Mouse (Mus musculus) lung, postnatal 25 days (tissue): ENCODE measurements at regions not wholly inside any gene's neighbourhood (a gene's known extent, or its start where the extent isn't known, plus 50 kb on each side); places are given as distances from the start of the nearest gene placed in this dataset.

ENCODE experiments used
- DNase-seq: peaks from one replicate; pipeline ENCODE4 v3.0.0; 2022; ENCODE audit warnings: low spot score

DNA sequence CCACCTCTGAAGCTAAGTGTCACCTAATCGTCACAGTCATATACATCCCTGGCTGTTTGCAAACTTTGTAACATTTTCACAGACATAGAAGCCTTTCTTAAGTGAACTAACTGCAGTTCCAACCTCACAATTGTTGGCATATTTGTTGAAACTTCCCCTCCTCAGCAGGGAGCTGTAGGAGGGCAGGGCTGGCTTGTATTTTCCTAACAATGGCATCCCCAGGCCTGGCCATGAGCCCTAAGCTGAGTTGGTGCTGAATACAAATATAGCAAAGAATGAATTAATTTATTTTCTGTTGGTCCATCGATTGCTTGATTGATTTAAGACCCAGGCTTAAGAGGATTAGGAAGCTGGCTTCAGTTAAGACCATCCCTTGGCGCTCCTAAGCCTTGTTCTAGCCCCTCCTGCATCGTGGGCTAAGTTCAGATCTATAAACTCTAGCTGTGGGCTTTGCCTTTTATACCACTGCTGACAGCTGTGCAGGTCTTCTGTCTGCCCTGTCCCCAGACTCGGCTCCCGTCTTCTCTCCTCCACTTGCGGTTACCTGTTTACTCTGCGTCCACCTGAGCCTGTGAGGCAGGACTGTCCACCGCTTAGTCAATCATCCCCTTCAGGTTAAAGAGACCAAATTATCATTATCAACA, 269.8 kb downstream of the Hlx start:
- DNase-seq = no peak

DNA sequence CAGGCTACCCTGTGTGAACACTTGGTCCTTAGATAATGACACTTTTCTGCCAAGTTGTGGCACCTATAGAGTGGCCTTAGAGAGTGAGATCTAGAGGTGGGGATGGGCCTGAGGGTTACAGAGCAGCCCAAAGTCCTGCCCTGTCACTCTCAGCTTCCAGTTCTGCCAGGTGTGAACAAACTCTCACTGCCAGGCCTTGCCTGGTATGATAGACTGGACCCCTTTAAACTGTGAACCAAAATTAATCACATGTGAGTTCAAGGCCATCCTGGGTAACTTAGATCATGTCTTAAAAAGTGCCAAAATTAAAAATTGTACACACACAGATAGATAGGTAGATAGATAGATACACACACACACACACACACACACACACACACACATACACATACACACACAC, 271.0 kb downstream of the Hlx start:
- no peak for DNase-seq

DNA sequence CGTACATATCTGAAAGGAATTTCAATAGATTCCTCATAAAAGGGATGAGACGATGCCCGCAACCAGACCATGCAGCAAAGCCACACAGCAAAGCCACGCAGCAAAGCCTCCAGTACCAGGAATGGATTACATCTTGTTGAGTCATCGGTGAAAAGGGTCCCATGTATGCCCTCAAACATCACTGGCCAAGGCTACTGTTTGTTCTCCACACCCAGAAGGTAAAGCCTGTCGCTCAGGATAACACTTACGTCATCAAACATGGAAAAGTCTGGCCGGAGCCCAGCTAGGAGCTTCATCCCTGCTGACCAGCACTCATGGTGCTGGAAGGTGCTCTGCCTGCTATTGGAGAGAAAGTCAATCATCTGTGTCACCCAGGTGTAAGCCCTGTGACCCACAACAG, 275.7 kb downstream of the Hlx start:
- DNase-seq = no peak

DNA sequence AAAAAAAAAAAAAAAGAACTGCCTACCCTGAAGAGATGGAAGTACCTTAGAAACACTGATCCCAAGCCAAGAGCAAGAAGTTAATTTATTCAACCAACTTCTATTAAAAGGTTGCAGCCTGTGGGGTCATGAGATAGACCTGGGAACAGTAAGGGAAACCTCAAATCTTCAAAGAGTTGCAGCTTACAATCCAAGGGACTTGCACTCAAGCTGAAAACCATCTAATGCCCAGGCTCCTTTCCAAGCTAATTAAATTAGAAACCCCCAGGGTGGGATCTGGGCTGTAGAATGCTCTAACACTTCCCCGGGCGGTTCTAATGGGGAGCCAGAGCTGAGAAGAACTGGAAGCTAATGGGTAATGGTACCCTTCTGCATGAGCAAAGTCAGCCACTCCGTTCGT, 278.0 kb downstream of the Hlx start:
- DNase-seq = no peak

DNA sequence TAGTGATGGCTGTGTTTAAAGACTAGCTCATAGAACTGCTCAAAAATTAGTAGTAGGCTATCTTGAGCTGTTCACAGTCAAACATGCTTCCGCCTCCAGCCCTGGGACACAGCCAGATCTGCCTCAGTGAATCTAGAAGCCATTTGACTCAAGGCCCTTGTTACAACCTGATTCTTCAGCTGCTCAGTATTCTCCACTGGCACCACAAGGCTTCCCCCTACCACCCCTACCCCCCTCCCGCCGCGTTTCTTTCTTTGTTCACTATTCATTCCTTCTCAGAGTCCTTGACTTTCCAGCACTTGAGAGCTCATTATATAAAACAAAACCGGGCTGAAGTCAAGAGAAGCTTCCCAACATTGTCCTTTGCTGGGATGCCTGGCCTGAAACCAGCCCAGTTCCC, 278.7 kb downstream of the Hlx start:
- no peak for DNase-seq

DNA sequence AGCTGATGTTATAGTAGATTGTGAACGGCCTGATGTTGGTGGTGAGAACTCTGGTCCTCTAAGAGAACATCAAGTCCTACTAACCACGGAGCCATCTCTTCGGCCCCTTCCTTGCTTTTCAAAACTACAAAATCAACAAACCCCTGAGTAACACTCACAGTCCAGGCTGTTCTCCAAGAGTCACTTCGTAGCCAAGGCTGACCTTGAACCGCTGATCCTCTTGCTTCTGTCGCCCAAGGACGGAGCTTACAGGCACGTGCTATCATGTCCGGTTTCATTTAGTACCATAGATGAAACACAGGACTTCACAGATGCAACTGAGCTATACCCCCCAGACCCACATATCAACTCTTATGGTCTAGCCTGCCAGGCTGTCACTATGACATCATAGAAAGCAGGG, 279.4 kb downstream of the Hlx start:
- DNase-seq = no peak

DNA sequence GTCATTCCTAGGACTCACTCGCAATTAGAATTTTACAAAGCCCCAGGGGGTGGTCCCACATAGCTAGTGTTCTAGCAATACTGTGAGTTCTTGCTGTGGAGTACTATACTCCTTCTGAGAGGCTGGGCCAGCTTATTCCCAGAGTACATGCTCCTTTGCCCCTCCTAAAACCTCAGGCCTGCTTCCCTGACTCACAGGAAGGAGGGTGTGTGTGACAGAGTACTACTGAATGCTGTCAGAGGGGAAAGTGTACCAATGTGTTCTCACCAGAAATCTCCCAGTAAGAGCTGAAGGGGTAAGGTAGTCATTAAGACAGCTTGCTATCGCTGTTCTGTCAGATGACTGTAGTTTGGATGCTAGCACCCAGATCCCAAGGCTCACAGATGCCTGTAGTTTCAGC, 280.7 kb downstream of the Hlx start:
- no peak for DNase-seq

DNA sequence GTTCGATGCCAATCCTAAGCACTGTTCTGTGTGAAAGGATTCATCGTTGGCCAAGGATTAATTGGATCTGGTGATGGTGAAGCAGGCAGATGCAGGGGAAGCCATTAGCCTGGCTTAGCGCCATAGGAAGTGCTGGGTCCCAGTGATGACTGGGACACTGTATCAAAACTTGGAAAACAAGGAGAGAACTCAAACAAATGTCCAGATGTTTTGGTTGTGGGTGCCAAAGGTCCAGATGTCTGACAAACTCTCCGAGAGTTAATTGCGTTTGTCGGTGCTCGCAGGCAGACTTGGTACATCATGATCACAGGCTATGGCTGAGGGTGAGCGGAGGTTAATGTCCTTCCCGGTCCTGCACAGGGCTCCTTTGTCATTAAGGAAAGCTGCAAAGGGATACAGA, 283.4 kb downstream of the Hlx start:
- DNase-seq = peak; percentile 49

DNA sequence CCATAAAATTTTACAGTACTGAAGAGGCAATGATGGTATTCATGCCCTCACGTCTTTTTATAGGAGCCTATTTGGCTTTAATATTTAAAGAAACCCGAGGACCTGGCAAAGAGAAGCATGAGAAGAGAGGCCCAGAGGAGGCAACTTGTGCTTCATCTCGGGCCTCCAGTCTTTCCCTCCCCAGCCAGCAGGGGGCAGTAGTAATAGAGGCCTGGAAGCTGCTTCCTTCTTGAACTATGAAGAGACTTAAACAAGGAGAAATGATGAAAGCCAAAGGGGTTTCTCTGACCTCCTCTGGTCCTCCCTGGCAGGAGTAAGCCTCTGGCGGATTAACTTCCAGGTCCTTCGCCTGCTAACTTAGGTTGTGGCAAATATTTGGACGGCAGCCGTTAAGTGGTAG, 284.5 kb downstream of the Hlx start:
- peak; percentile 83 for DNase-seq

DNA sequence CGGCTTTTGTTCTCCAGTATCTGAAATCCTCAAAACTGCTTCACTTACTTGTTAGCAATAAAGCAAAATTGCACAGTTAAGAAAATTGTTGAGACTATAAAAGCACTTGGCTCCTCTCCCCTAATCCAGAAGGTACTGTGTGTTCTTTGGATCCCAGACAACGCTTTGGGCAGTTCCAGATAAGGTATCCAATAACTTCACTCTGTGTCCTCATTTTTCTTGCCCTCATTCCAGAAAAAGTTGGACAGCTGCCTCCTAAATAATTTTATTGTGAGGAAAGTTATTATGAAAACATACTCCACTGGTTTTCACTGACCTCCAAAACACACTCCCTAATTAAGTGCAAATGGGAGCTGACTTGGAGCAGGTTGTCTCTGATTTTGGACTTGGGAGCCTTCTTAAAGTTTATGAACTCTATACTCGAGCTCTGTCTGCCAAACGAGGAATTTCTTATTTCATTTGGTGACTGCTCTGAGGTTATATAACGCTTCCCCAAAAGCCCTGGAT, 285.2 kb downstream of the Hlx start:
- peak; percentile 81 for DNase-seq

DNA sequence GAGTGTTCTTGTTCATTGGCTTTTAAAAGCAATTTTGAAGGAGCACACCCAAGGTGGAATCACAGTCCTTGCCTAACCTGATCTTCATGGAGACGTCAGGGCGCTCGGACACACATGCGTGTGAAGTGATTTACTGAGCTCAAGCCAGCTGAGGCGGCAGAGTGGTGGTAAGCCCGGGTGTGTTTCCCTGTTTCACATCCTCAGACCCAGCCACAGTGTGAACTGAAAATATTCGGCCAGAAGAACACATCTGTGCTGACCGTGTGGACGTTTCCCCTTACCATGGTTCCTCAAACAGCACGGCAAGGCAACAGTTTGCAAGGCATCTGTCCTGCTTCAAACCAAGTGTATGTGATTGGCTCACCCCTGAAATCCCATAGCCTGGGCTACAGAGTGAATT, 288.2 kb downstream of the Hlx start:
- DNase-seq = no peak

DNA sequence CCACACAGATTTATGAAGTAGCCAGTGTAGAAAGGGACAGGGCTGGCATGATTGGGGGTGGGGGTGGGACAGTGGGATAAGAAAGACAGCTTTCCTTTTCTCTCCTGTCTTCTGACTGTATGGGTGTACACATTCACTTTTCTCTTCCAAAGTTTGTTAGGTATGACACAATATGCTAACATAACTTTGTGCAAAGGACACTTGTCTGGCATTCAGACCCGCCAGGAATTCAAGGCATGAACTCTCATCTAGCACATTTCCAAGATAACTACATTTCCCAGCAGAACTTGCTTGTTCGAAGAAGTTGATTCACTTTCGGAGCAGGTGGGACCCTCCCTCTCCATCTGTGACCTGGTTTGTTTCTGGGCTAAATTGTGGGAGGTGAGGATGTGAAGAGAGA, 289.7 kb downstream of the Hlx start:
- peak; percentile 50 for DNase-seq

DNA sequence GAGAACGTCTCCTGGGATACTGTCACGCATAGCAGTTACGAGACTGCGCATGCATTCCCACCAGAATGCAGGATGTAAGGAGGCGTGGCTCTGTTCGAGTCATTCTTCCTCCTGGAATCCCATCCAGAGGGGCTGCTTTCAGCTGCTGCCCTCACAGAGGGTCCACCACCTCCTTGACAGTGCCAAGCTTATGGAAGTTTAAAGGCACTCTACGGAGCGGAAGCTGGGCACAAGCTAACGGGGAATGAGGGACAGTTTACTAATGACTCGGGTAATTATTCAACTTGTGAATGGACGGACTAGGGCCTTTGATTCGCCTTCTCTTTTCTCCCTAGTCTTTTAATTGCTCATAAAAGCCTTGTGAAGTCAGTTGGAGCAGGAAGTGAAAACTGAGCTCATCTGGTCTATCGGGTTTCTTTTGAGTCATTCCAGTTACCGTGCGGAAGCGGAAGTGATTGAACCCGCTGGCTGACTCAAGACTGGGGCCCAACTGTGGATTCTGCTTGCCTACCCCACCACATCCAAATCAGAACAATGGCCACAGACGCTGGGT, 291.3 kb downstream of the Hlx start:
- DNase-seq = no peak

DNA sequence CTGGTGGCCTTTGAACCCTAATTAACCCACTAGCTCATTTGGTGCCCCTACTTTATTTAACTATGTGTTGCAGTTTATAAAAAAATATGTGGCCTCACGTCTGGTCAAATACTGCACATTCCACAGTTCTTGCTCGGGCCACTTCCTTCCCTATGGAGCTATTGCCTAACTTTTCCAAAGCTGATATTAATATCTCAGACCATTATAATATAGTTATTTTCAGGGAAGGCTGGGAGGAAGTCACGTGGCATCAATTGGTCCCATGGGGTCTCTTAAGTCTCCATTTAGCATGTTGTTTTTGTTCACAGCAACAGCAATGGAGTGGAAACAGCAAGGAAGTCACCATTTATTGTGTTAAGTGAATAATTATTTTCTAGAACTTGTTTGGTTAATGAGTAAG, 292.9 kb downstream of the Hlx start:
- no peak for DNase-seq

DNA sequence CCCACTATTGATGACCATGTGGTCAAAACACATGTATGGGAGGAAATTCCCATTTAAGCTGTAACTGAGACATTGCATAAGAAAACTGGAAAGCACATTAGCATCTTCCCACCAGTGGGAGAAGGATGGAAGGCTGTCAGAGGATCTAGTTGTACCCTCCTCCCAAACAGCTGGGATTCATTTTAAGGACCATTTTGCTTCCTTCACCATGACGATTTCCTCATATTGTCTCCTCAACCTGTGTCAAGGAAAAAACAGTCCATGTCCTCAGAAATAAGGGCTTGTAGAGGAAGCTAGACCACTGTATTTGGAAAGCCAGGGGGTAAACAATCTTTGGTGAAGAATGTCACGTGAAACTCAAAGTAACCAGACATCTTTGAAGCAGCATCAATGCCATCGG, 296.0 kb downstream of the Hlx start:
- no peak for DNase-seq

DNA sequence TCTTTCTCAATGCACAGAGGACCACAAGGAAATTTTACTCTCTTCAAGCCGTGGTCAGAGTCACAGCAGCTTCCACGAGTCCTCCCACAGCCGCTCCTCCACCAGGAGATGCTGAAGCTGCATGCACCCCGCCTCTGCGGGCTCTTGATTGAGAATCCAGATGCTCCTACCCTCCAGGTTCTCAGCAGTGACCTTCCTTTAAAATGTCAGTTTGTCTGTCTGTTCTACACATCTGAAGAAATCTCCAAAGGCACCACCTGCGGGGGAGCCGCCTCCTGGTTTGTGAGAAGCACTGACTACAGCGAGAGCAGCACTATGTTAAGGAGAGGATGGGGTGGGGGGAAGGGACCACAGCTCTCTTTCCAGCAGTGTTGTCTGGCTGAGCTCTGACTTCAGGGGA, 303.8 kb downstream of the Hlx start:
- DNase-seq = no peak

DNA sequence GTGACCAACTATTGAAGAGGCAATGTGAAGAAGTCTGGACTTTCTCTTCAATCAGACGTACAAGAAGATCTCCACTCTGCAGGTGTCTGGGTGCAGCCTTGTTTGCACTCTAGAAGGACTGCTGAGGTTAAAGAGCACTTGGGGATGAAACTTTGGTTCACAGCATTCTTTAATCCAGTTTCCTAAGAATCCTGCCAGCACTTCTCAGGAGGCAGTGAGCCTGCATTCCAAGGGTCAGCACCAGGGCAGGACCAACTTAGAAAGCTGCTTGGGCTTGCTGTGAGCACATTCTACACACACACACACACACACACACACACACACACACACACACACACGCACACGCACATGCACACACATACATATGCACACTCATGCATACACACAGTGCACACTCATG, 304.4 kb downstream of the Hlx start:
- no peak for DNase-seq

DNA sequence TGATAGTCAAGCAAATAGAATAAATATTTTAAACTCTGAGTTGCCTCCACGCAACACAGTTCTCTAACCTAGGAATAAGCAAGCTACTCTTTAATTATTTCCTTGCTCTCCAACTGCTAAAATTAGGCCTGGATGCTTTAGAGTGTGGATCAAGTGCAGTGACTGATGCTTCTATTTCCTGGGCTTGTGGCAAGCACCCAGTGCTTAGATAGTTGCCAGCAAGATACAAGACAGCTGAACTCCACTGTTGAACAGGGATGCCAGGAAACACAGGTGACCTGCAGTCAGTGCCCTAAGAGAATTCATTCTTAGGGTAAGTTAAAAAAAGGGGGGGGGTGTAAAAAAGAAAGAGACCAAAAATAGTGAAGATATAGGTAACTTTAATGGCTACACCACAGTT, 306.7 kb downstream of the Hlx start:
- no peak for DNase-seq

DNA sequence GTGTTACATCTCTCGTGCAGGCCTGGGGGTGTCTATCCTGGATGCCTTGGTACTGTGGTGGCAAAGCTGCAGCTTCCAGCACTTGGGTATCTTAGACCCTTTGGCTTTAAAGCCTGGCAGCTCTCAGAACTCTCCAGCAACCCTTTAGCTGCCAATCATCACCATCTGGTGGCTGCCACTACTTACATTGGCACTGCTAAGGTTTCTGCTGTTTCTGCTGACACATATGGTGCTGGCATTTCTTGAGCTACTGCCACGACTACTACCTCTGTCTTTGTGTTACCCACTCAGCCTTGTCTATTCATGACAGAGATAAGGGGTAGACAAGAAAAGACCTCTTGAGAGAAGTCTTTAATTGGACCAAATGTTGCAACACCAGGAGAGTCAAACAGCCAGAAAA, 308.4 kb downstream of the Hlx start:
- no peak for DNase-seq

DNA sequence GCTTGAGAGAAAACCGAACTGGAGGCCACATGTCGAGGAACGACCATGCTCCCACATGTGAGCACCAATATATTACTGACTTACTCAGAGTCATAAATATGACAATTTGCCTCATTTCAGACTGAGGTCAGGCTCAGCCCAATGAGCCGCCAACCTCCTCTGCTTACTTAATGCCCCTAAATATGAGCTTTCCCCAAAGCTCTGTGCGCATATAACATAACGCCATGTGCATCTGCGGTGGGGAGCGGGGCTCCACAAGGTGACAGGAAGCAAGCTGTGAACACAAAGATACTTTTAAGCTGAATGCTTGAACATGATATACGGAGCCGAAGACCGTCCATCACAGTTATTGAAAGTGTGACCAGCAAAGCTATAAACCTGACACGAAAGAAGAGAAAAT, 319.8 kb downstream of the Hlx start:
- DNase-seq = no peak

DNA sequence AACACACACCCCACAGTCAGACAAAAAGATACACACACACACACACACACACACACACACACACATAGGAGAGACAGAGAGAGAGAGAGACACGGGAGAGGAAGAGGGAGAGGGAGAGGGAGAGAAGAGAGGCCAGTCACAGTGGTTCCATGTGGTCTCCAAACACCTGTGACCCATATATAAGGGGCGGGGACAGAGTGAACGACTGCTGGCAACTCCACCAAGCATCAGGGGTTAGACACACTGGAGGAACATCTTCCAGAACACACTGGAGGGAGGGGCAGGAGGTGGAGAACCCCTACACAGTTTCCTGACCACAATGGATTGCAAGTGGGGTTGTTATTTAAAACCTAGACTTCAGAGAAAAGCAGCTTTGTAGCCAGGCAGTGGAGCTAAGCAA, 321.4 kb downstream of the Hlx start:
- DNase-seq = no peak

DNA sequence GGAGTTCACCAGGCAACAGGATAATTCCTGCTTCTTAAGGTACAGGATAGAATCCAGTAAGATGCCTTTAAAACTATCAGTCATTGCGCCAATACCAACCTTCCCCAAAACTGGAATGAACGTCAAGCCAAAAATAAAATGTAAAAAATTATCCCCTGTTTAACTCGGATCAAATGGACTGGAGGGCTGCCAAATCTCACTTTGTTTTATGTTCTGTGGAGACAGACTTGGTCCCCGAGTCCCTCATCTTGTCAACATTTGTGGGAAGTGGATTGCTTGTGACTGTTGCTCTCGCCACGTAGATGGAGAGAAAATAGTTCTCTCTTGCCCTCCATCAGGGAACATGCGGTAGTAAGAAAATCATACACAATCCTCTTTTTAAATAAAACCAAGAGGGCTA, 322.4 kb downstream of the Hlx start:
- no peak for DNase-seq

DNA sequence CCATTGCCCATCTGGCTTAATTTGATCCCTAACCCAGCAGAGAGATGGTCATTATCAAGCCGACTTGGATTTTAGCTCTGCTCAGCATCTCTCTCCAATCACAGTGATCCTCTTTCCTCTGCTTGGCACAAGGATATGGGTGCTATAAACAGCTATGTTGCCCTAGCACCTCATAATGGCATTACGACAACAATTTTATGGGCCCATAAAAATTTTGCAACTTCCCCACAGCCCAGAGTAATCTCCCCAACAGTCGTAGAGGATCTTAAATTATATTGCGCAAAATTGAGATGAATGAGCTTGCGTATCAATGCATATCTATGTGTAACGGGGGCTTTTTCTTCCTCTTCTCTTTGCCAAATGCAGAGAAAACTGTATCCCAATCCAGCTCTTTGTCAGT, 329.4 kb downstream of the Hlx start:
- no peak for DNase-seq

DNA sequence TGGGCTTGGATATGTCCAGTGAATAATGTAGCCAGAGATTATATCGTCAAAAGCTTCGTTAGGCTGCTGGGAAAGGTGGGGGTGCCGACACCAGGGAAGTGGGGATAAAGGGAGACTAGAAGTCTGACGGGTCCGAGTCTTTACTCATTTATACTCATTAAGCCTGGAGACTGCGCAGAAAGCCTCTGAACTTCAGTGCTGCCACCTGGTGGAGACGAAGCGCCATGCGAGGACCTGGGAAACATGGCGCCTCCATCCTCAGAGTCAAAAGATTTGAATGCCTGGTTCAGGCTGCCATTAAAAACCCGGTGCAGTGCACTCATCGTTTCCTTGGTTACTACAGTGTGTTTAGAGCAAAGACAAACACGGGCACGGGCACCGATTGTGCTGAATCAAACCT, 337.2 kb downstream of the Hlx start:
- peak; percentile 61 for DNase-seq
